Mouse (Mus musculus) right cerebral cortex, adult 18-20 months (tissue): ENCODE results near the gene Prkcz.
A peak's percentile ranks its signal among the peaks of the same experiment; 100 is the strongest.

ENCODE experiments used
- DNase-seq: peaks from one replicate; pipeline ENCODE4 v3.0.0; 2022; ENCODE audit warnings: mixed read lengths

The Prkcz gene

GRCm38 (mm10) chr4:155307591-155307990, 53.6 kb downstream of the Prkcz start:
- no peak for DNase-seq

GRCm38 (mm10) chr4:155306356-155307242, 54.6 kb downstream of the Prkcz start:
- DNase-seq = no peak

GRCm38 (mm10) chr4:155305531-155306031, 55.6 kb downstream of the Prkcz start:
- peak; percentile 85 for DNase-seq

- no peak for DNase-seq
These were observed 56.6 kb downstream of the Prkcz start for GRCm38 (mm10) chr4:155304508-155305096.

GRCm38 (mm10) chr4:155301965-155302364, 59.2 kb downstream of the Prkcz start:
- DNase-seq = no peak

- DNase-seq = no peak
These were observed 60.1 kb downstream of the Prkcz start for GRCm38 (mm10) chr4:155301098-155301447.

- no peak for DNase-seq
These were observed 60.6 kb downstream of the Prkcz start for GRCm38 (mm10) chr4:155300421-155301097.

- no peak for DNase-seq
These were observed 62.3 kb downstream of the Prkcz start for GRCm38 (mm10) chr4:155298826-155299225.

- DNase-seq = no peak
These were observed 64.1 kb downstream of the Prkcz start for GRCm38 (mm10) chr4:155297057-155297456.

- peak; percentile 82 for DNase-seq
These were observed 65.2 kb downstream of the Prkcz start for GRCm38 (mm10) chr4:155295996-155296395.

GRCm38 (mm10) chr4:155295026-155295590, 66.1 kb downstream of the Prkcz start:
- no peak for DNase-seq

- DNase-seq = no peak
These were observed 66.8 kb downstream of the Prkcz start for GRCm38 (mm10) chr4:155294381-155294780.

GRCm38 (mm10) chr4:155292863-155293262, 68.3 kb downstream of the Prkcz start:
- no peak for DNase-seq

GRCm38 (mm10) chr4:155290045-155290444, 71.1 kb downstream of the Prkcz start:
- DNase-seq = no peak

- DNase-seq = no peak
These were observed 72.6 kb downstream of the Prkcz start for GRCm38 (mm10) chr4:155288586-155288985.

GRCm38 (mm10) chr4:155287713-155288112, 73.4 kb downstream of the Prkcz start:
- no peak for DNase-seq

- no peak for DNase-seq
These were observed 75.1 kb downstream of the Prkcz start for GRCm38 (mm10) chr4:155286090-155286489.

GRCm38 (mm10) chr4:155284521-155285379, 76.4 kb downstream of the Prkcz start:
- DNase-seq = no peak

- no peak for DNase-seq
These were observed 77.6 kb downstream of the Prkcz start for GRCm38 (mm10) chr4:155283585-155283984.

GRCm38 (mm10) chr4:155283001-155283503, 78.1 kb downstream of the Prkcz start:
- DNase-seq = no peak

- no peak for DNase-seq
These were observed 78.9 kb downstream of the Prkcz start for GRCm38 (mm10) chr4:155282231-155282630.

GRCm38 (mm10) chr4:155281652-155282051, 79.5 kb downstream of the Prkcz start:
- DNase-seq = peak; percentile 71
